Mouse (Mus musculus) heart, postnatal 36 days (tissue): ENCODE results near the gene Nceh1. TPM values are rescaled to one million over a fixed set of nuclear protein-coding genes. Genes with fewer than 3 reads are reported as not detected.
A peak's percentile ranks its signal among the peaks of the same experiment; 100 is the strongest.

Source experiments
- DNase-seq, 2 experiments: peaks; one replicate each; pipeline ENCODE4 v3.0.0; 2021 to 2022
- intact Hi-C: fragments of 180-260 bp; cut with DNase I; formaldehyde crosslinking; loops from one replicate; pipeline ENCODE4 v1.15.1; 2025
- total RNA-seq, 2 experiments: library from RNA; stranded (reverse); gene quantifications; 2 replicates each; pipeline ENCODE4 v1.2.3; 2021

Nceh1 gene
- total RNA-seq: 100 to 1,000 TPM; 203 to 236 TPM

GRCm38 (mm10) chr3:27182733-27183600 lies at the start of gene Nceh1:
Gene Nceh1 (plus strand): TSS chr3:27182965.
- intact Hi-C loops: loop anchor here (1.0 to 5.0 kb wide), 3 partner anchors 30 to 159 kb away; partner anchors contain the start of gene Ect2
- peak; percentile 93 to 94 for DNase-seq

GRCm38 (mm10) chr3:27140101-27140500 lies 42.7 kb upstream of the Nceh1 start:
- no peak for DNase-seq
- intact Hi-C loops: no loop called here

GRCm38 (mm10) chr3:27143570-27143969 lies 39.2 kb upstream of the Nceh1 start:
- intact Hi-C loops: no loop called here
- DNase-seq: no peak

GRCm38 (mm10) chr3:27145733-27146132 lies 37.0 kb upstream of the Nceh1 start:
- intact Hi-C loops: no loop called here
- no peak for DNase-seq

- intact Hi-C loops: loop anchor here (2.0 kb wide), 1 partner anchor 30 kb away; the partner anchor contains the start of gene Nceh1
- no peak for DNase-seq
Measured at GRCm38 (mm10) chr3:27153191-27153671, 29.5 kb upstream of the Nceh1 start.

- intact Hi-C loops: loop anchor here (2.0 kb wide), 1 partner anchor 29 kb away; the partner anchor contains the start of gene Nceh1
- DNase-seq: peak; percentile 98 to 99
Measured at GRCm38 (mm10) chr3:27153701-27154209, 29.0 kb upstream of the Nceh1 start, which contains the start of gene Ect2. Gene Ect2 (minus strand): TSS chr3:27153878.

- intact Hi-C loops: no loop called here
- DNase-seq: no peak
Measured at GRCm38 (mm10) chr3:27154280-27154679, 28.5 kb upstream of the Nceh1 start.

GRCm38 (mm10) chr3:27155051-27155855 lies 27.5 kb upstream of the Nceh1 start:
- peak in 1 of 2 experiments; percentile 7 for DNase-seq
- intact Hi-C loops: no loop called here

GRCm38 (mm10) chr3:27155856-27156593 lies 26.7 kb upstream of the Nceh1 start:
- DNase-seq: no peak
- intact Hi-C loops: no loop called here

GRCm38 (mm10) chr3:27156594-27156949 lies 26.2 kb upstream of the Nceh1 start:
- intact Hi-C loops: no loop called here
- DNase-seq: no peak

- intact Hi-C loops: no loop called here
- no peak for DNase-seq
Measured at GRCm38 (mm10) chr3:27158910-27159309, 23.9 kb upstream of the Nceh1 start.

GRCm38 (mm10) chr3:27161645-27162409 lies 20.9 kb upstream of the Nceh1 start:
- DNase-seq: no peak
- intact Hi-C loops: no loop called here

- intact Hi-C loops: no loop called here
- no peak for DNase-seq
Measured at GRCm38 (mm10) chr3:27162410-27162804, 20.4 kb upstream of the Nceh1 start.

- intact Hi-C loops: no loop called here
- no peak for DNase-seq
Measured at GRCm38 (mm10) chr3:27165481-27166065, 17.2 kb upstream of the Nceh1 start.

- intact Hi-C loops: no loop called here
- no peak for DNase-seq
Measured at GRCm38 (mm10) chr3:27170257-27170656, 12.5 kb upstream of the Nceh1 start.

- intact Hi-C loops: loop anchor here (5.0 kb wide), 1 partner anchor 163 kb away; no protein-coding TSS in a partner anchor
- no peak for DNase-seq
Measured at GRCm38 (mm10) chr3:27179711-27180110, 3.1 kb upstream of the Nceh1 start.

- peak; percentile 24 to 47 for DNase-seq
- intact Hi-C loops: loop anchor here (1.0 to 5.0 kb wide), 3 partner anchors 31 to 159 kb away; partner anchors contain the start of gene Ect2
Measured at GRCm38 (mm10) chr3:27183601-27184175, 923 bp downstream of the Nceh1 start.

- intact Hi-C loops: no loop called here
- DNase-seq: no peak
Measured at GRCm38 (mm10) chr3:27188386-27188785, 5.6 kb downstream of the Nceh1 start.
